Mouse (Mus musculus) cerebellum, postnatal 36 days (tissue): Measurements from ENCODE around the gene Tfpi.

ENCODE experiments used
- DNase-seq, 2 experiments: peaks; one replicate each; pipeline ENCODE4 v3.0.0; 2021 to 2022; ENCODE audit warnings: mixed read lengths in 2 of 2

The Tfpi gene

DNA sequence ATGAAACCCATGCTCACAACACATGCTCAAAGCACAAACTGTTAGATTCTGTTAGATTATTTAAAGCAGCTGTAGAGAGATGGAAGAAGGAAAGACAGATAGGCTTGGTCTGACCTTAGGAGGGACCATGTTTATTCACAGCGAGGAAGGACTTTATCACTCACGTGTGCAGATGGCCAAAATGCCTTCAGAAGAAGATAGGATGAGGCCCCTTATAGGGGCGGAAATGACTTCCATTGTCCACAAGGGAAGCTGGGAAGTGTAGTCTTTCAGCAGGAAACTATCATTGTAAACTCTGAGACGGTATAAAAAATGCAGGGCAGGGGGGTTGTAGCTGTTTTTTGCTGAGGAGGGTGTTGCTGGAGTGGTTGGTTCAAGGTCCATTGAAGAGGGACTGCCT lies at the start of gene Tfpi:
Tfpi (minus strand) TSS at position 199 of the 400 bp plus-strand sequence.
- no peak for DNase-seq

DNA sequence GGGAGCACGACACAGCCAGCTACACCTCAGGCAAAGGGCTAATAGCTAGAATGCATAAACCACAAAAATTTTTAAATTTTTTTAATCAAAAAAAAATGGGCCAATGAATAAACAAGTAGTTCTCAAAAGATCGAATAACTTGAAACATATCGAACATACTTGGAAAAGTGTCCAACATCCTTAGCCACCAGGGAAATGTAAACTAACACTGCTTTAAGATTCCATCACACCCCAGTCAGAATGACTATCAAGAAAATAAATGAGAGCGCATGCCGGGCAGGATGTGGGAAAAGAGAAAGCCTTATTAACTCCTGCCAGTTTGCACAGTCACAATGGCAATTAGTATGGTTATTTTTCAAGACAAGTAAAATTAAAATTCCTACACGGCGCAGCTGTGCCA lies 49.6 kb upstream of the Tfpi start:
- no peak for DNase-seq

DNA sequence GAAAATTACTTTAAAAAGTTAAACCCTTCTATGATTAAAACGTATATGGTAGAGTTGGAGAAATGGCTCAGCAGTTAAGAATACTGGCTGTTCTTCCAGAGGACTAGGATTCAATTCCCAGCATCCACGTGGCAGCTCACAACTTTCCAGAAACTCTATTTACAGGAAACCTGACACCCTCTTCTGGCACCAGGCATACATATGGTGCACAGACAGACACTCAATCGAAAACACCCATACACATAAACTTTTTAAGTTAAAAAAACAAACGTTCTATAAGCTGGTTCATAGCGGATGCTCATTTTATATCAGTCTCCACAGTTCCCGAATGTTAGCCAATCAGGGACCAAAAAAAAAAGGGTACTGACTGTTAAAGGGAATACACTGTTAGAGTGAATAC lies 49.2 kb upstream of the Tfpi start:
- DNase-seq: no peak

DNA sequence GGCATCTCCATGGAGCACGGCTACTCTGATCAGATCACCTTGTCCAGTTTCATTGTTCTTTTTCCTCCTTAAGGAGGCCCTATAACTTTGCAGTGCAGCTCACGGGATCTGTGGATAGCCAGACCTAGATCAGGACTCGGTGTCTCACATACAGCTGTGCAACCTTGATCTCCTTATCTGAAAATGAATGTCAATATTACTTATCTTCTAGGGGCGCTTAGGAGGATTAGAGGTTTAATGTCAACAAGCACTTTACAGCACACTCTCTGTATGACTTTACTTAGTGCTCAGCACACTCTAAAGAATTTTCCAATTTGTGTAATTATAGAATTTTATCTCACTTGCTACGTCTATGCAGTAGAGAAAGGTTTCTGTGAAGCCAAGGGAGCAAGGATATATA lies 48.5 kb upstream of the Tfpi start:
- DNase-seq: no peak

DNA sequence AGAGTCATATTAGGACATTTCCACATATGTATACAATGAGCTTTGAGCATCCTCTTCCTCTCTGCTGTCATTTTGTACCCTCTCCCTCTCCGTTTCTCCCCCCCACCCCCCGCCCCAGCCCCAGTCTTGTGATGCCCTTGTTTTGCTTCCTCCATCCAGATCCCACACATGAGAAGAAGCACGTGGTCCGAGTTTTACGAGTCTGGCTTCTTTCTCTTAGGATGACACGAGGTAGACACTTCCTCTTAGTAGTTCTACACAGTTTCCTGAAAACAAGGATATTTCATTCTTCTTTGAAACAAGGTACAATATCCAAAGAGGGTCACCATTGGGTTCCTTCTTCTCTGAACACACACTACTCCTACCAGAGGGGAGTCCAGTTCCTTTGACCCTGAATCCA lies 47.4 kb upstream of the Tfpi start:
- DNase-seq: no peak

DNA sequence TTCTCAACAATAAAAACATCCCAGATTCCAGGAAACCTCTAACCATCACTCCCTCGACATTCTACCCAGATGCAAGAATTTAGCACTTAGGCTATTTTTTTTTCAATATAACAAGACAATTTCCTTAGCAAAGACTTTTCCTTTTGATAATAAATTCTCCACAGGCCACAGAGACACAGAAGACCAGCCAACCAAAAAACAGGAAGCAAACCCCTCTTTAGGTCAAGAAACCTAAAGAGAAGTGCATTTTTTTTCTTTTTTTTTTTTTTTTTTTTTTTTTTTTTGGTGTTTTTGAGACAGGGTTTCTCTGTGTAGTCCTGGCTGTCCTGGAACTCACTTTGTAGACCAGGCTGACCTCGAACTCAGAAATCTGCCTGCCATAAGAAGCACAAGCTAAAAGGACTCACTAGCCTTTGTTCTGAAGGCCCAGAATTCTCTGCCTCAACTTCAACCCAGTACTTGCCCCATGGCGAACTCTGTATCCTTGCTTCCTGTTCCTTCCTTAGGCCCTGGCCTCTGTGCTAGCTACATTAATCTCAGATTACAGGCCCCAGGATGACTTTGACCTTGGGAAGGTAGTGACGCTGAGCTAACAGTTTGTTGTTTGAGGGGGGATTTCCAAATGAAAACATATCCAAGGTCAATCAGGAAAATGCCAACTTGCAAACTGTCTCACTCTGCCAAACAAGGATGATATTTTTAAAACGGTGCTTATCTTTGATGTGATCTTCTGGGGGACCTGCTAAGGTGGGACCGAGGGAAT lies 46.7 kb upstream of the Tfpi start:
- DNase-seq: no peak

DNA sequence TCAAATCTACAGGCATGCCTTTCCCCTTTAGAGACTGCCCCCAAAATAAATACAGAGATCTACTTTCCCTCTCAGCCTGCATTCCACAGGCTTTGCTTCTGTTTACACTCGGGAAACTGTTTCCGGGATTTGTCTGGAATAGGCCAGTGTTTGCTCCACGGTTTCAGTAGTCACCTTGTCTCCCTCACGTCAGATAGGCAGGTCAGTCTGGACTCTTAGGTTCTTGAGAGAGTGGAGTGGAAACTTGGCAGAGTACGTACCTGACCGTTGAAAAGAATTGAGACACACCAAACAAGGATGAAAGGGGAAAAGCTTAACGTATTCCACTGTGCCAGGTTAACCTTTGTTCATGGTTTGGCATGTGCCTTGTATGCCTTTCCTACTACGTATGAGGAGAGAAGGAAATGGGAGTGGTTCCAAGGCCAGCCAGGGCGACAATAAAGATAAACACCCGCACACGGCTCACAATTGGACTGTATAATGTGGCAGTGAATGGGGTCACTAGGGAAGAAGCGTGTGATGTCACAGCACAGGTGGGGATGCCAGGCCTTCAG lies 43.0 kb upstream of the Tfpi start:
- no peak for DNase-seq

DNA sequence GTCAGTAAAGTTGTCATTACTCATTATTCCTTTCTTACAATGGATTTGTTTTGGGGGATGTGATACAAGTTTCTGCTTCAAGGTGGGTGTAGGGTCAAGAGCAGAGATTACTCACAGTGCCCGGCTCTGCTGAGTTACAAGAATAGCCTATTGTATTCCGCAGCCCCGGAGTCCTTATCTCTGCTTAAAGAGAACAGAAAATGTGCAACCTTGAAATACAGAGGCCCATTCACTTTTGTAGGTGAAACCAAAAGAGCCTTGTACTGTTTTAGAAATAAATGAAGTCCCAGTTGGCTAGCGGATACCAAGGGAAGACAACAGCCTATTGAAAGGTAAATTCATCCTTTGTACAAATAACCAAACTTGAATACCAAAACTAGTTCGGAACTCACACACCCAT lies 42.2 kb upstream of the Tfpi start:
- DNase-seq: no peak

DNA sequence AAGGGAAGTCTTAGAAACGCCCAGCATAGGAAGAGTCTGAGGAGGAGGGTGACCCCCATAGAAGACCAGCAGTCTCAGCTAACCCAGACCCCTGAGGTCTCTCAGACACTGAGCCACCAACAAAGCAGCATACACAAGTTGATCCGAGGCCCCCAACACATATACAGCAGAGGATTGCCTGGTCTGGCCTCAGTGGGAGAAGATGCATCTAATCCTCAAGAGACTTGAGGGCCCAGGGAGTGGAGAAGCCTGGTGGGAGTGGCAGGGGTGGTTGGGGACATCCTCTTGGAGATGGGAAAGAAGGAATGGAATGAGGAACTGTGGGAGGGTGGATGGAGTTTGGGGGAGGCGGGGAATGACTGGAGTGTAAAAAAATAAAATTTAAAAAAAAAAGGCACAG lies 36.7 kb upstream of the Tfpi start:
- no peak for DNase-seq

DNA sequence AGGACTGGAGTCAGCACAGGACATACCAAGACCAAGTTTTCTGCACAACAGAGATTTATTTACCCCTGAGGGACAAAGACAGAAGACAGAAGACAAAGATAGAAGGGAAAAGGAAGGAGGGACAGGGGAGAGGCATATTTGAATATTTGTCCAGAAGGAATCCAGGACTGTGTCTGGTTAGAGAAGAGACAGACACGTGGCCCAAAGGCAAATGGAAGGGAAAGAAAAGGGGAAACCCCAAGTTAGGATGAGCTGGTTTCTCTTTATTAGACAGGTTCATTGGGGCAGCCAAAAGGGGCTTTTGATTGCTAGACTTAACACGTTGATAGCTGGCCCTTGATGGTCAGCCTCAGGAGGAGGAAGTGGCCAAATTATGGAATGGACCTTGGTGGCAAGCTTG lies 34.9 kb upstream of the Tfpi start:
- no peak for DNase-seq

DNA sequence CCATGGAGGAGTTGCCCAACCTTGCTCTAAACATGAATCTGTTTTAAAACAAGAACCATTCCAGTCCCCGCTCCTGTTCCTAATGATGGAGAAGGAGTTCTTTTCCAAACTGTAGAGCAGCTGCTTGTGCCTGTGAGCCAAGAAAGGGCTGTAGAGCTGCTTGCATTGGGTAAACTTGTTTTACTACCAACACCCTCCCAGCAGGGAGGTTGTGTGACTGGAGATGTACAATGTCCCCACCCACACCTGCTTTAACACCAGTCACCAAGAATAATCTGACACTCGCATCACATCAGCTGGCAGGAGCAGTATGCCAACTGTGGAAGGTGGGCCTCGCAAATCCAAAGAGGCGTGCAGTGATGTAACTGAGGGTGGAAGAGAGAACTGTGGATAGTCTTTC lies 34.5 kb upstream of the Tfpi start:
- no peak for DNase-seq

DNA sequence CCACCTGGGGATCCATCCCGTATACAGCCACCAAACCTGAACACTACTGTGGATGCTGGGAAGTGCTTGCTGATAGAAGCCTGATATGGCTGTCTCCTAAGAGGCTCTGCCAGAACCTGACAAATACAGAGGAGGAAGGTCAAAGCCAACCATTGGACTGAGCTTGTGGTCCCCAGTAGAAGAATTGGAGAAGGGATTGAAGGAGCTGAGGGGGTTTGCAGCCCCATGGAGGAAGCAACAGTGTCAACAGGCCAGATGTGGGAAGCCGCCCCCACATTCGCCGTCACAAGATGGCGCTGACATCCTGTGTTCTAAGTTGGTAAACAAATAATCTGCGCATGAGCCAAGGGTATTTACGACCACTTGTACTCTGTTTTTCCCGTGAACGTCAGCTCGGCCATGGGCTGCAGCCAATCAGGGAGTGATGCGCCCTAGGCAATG lies 28.4 kb upstream of the Tfpi start:
- DNase-seq: peak in 1 of 2 experiments; percentile 1

DNA sequence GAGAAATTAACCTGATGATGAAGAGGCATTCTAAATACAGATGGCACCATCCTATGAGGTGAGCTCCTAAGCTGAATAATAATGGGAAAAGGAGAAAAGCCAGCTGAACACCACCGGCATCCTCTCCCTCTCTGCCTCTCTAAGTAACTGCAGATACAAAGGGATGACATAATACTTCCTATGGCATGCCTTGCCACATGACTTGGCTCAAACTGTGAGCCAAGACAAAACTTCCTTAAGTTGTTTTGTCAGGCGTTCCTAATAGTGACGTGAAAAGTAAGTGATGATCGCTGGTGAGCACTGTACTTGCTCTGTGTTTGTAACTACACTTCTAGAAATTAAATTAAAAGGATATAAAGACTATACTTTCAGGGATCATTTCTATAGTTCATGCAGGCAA lies 27.7 kb upstream of the Tfpi start:
- no peak for DNase-seq

DNA sequence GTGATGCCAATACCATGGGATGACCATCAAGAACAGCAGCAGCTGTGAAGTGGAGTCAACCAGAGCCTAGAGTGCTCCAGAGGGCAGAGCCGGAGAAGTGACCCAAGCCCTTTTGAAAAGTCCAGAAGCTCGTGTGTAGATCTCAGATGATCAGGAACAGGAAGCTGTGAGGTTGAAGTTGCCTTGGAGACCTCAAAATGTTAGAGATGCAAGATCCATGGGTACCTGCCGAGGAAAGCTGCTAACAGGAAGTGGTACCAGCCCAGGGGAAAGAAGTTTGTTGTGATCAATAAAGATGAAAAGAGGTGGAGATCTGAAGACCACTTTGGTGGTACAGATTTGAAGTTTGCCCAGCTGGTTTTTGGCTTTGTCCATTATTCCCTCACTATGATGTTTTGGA lies 22.3 kb upstream of the Tfpi start:
- no peak for DNase-seq

DNA sequence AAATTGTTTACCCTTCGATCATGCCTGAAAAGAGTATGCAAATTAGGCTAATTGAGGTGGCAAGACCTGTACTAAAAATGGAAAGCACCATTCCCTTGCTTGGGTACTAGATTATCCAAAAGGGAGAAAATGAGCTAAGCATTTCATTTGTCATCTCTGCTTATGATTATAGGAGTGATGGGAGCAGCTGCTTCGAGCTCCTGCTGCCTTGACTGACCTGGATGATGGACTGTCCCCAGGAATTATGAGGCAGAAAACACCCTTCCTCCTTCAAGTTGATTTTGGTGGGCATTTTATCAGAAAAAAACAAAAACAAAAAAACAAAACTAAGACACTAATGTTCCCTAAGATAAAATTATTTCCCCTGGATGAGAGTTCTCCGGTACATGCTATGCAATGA lies 18.5 kb upstream of the Tfpi start:
- no peak for DNase-seq

DNA sequence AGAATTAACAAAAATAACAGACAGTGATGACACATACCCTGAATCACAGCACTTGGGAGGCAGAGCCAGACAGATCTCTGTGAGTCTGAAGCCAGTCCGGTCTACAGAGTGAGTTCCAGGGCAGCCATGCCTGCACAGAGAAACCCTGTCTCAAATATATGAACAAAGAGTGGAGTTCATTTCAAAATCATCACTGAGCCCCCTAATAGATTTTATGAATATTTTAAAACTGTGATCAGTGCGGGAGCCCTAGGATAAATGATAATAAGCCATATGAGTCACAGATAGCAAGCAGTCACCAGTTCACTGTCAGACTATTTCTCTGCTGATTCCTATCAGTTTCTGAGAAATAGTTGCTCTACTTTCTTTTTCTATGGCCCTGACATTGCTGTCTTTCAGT lies 17.1 kb upstream of the Tfpi start:
- DNase-seq: no peak

DNA sequence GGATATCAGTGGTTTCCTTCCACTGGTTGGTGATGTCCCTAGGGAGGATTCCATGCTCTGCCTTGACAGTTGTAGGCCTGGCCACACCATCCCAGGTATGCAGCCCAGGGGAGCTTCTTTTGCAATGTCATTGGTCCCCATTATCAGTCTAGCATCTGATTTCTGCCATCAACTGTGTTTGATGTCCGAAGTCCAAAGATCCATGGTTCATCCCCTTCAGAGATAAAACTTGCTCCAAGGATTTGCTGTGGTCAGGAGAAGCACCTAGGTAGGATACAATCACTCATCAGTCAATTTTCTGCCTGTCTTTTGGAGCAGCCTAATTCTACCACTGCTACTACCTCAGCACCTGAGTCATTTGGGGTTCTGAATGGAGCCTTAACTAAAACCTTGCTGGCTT lies 15.1 kb upstream of the Tfpi start:
- no peak for DNase-seq

DNA sequence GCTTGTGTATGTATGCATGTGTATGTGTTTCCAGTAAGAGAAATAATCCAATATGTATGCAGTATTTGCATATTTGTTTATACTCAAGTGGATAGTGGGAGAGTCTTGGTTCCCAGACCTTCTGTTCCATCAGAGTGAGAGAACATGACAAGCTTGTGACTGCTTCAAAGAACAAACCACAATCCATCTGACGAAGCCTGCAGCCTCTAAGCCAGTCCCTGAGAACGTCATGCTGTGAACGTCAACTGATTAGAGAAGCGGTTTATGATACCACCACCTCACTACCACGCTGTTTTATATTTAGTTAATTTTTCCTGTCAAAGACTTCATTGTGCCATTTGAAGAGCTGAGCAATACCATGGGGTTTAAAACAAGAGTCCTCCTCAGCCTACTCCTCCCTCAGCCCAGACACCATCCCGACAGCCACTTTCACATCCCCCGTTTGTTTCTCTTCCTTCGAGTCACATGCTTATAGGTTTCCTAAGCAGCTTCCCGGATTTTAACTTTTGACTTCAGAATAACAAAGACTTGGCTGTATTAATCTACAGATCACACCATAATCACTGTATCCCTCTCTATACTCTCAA lies 11.2 kb upstream of the Tfpi start:
- DNase-seq: no peak

DNA sequence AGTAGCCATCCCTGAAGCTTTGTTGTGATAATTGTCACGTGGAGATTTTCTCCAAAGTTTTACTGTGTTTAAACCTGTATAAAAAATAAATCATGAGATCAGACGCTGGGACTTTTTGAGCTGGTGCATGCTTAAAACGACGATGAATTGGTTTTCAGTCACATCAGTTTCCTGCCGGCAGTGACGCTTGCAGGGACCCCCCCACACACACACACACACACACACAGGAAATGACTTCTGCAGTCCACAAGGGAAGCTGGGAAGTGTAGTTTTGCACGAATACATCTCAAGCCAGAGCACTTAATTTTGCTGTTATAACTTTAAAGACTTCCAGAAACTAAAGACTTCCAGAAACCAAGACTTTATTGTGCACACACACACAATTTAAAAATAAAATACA lies 5.3 kb upstream of the Tfpi start:
- DNase-seq: no peak

DNA sequence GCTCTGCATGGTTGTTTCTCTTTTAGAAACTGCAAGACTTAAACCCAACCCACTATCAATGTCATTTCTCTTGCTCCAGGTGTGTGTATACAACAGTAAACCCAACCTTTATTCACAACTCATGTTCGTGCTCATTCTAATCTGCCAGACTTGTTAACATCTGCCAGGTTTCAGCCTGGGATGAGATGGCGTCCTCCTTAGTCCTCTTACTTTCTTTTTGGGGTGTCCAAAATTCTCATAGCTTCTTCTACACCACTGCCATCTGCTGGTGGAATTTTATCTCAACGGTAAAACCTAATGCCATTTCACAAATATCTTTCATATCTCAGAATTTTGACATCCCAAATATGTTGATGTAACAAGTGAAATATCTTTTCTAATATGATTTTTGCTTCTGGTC lies 2.5 kb upstream of the Tfpi start:
- peak in 1 of 2 experiments; percentile 9 for DNase-seq

DNA sequence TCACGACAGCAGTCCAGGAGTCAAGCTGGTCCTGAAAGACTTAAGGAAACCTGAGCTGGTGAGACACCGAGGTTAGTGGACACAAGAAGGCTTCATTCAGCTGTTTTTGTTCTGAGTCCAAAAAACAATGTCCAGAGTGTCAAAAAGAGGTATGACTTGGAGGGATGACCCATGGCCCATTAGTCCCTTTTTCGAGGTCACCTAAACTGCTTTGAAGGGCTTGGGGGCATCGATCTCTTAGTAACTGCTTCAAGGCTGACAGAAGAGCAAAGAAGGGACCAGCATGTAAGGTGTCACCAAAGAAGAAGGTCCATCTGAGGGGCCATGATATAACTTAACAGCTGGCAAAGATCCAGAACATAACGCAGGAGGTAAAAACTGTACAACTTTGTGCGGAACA lies 1.2 kb upstream of the Tfpi start:
- no peak for DNase-seq

DNA sequence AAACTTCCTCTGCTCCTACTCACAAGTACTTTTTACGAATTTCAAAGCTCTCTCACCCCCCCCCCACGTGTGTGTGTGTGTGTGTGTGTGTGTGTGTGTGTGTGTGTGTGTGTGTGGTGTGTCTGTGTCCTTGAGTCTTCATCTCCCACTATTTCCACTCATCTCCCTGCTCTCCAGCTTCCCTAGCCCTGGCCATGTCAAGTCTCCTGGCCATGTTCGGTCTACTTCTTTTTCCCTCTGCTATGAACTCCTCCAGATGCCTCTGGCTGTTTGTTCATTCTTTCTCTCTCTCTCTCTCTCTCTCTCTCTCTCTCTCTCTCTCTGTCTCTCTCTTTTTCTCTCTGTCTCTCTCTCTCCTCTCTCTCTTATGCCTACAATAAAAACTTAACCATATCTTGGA lies 444 bp downstream of the Tfpi start:
- no peak for DNase-seq

DNA sequence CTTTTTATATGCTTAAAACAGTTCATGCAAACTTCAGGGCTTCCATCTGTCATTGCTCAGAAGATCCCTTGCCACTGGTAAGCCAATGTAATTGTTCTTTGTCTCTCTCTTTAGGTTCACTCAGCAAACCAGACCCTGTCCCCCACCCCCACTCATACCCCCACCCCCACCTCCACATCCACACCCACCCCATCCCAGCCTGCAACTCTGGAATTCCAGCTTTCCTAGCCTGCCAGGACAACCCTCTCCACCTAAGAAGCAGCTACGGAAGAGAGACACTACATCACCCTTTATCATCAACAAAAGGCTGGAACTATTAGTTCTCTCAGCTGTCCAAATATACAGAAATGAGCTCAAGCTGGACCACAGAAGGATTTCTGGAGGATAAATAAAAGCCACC lies 974 bp downstream of the Tfpi start:
- no peak for DNase-seq

DNA sequence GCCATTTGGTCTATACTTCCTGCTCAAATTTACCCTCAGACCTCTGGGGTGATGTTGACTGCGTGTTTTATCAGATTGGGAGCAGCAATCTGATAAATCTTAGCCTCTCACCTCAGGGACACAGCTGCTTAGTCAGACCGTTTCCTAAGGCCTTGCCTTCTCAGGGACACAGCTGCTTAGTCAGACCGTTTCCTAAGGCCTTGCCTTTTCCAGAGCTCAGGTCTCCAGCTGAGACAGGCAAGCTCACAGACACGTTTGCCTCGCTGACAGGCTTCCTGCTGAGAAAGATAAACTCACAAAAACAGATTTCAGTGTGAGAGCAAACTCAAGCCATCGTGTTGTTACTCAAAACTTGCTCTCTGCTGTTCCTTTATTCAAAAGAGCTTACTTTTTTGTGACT lies 1.9 kb downstream of the Tfpi start:
- no peak for DNase-seq
